Mouse (Mus musculus): ENCODE data around the gene Ndufa9.

GRCm38 (mm10) chr6:126783651-126784066 is 65.3 kb downstream of the Ndufa9 start:
- TF ChIP-seq CTCF (IDR thresholded peaks at IDR 0.05; ENCODE audit: control insufficient read depth, insufficient read depth, insufficient replicate concordance, low read depth, low read length) (no peak), POLR2A (IDR thresholded peaks at IDR 0.05; ENCODE audit: control insufficient read depth, low read depth, low read length) (no peak)
